Mouse (Mus musculus) regulatory T cell (primary cell): ENCODE data around the gene Krt34.

Experiments
- in situ Hi-C: fragments of 300-600 bp; cut with MboI, MseI; formaldehyde crosslinking; loops from one replicate; pipeline ENCODE4 v1.15.1; 2025; ENCODE audit warnings: high pct_unique_total_duplicates

The Krt34 gene

DNA sequence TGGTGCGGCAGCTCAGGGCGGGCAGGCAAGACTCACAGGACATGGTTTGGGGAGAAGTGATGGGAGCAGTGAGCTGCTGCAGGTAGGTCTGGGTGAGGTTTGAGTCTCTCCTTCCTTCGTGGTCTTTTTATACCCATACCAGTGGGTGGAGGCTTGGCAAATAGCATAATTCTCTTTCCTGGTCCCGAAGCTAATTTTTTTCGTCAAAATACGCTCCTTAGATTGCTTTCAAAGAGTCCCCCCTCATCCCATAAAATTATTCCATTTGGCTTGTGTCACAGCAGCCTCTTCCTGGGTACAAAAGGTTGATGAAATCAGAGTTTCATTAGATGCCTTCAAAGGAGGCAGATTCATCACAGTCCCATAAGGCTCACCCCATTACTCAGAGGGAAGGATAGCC lies at the start of gene Krt34:
TSS of gene Krt34 (minus strand) at position 101 of the 400 bp plus-strand sequence.
- in situ Hi-C loops = no loop called here

DNA sequence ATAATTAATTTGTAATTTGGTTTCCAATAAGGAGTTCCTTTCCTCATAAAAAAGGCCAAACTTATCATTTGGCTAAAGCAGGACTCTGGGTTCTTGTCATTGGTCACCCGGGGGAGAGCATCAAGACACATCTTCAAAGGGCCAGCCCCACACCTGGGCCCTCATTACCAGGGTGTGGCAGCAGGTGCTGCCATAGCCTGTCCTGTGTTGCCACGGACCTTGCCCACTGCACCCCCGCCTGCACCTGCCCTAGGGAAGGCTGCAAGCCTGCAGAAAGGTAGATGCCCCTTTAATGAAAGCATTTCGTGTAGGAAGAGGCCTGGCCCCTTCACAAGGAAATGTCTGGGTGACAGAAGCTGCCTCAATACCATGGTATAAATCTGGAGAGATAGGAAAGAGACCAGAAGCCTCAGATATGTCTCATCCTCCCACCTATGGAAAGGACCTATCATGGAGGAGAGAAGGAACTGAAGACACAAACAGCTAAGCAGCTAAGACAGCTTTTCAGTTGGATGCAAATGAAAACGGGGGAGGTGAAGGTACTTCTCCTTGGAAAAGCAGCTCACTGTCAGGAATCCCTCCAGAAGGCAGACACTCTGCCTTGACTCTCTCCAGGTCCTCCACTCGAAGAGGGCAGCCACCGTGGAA lies 47.1 kb upstream of the Krt34 start:
- in situ Hi-C loops = no loop called here

DNA sequence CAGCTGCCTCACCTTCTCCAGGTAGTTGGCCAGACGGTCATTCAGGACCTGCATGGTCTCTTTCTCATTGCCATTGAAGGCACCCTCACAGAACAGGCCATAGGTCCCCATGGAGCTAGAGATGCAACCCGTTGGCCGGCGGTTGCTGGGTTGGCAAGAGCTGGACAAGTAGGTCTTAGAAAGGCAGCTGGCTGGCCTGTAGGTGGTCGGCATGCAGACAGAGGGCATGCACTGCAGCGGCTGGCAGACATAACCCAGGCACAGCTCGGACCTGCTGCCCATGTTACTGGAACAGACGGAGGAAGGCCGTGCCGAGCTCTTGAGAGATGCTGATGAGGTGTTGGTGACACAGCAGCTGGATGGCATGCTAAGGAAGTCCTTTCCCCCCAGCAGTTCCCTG lies 46.5 kb upstream of the Krt34 start, which contains the start of gene Krt32:
TSS of gene Krt32 (minus strand) at position 366 of the 400 bp plus-strand sequence.
- in situ Hi-C loops = no loop called here

DNA sequence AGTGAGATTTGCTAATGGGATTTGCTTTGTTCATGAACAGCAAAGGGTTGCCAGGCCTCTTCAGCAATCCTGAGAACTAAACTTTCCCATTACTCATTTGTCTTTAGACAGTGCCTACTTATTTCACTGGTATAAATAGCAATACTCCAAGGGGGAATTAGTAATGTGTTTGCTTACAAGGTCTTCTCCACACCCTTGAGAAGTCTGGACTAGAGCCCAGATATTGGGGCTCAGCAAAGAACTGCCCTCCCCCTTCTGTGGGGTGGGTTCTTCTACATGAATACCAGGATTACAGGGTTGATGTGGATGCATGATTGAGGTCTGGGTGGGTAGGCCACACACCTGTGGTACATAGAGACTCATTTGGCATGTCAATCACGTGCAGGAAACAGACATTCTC lies 32.5 kb upstream of the Krt34 start:
- in situ Hi-C loops = no loop called here

DNA sequence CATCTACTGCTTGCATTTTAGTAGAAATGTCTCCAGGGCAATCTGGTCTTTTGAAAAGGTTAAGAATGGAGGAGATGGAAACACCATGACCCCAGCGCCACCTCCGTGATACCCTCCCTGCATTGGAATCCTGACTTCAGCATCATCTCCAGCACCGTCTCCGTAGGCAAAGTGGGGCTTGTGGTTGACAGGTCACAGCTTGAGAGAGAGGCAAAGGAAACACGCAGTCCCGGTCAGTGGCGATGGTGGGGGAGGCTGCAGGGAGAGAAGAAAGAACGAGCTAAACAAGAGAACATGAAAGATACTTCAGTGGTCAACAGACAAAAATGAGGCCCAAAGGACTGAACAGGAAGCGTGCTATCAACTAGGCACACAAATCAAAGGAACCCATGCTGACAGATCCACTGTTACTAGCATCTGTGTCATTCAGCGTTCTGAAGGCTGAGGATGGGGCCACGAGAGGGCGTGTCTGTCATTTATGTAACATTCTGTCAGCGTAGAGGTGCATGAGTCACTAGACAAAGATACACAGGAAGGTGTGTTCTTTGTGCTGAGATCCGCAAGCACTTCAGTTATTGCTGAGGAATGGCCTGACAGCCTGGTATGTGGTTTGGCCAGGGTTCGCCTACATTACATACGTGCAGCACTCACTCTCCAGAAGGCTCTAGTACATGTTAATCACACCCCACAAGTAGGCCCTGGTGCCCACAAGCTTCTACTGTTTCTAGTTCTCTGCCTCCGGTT lies 26.1 kb upstream of the Krt34 start:
- in situ Hi-C loops = no loop called here

DNA sequence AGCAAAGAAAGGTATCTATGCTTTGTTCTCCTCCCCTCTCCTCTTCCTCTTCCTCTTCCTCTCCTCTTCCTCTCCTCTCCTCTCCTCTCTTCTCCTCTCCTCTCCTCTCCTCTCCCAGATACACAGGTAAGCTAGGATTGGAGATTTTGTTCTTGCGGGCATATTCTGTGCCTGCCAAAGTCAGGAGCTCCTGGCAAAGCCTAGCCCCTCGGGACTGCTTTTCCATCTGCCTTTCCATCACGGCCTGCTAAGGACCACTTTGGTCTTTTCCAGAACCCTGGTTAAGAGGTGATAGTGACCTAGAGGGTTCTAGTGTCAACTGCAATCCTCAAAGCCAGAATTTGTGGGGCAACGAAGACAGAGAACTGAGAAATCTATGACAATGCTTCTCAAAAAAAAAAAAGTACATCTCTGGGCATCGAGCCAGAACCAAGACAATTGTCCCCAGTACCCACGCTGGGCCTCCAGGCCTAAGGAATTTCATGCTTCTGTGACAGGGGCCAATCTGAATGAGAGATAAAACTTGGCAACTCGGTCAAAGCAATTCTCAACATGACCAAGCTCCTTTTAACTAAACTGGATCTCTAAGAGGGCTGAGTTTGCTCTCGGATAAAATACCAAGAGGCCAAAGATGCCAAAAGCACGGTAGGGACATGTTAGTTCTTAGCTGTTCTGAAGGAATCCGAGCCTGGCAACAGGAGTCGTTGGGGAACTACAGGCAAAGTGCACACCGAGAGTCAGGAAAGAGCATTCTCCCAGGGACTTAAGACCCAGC lies 25.1 kb upstream of the Krt34 start:
- in situ Hi-C loops = no loop called here

DNA sequence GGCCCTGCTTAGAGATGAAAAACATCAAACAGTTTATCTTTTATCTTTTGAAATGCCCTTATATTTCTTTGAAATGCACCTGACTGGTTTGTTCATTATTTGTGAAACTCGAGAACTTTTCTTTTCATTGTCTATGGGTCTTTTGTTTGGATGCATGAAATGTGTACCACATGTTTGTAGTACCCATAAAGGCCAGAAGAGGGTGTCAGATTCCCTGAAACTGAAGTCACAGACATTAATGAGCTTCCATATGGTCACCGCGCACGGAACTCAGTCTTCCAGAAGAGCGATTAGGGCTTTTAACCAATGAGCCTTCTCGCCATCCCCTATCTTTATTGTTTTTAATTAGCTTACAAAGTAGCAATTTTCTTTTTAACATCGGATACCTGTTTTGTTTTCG lies 17.5 kb upstream of the Krt34 start:
- in situ Hi-C loops = no loop called here

DNA sequence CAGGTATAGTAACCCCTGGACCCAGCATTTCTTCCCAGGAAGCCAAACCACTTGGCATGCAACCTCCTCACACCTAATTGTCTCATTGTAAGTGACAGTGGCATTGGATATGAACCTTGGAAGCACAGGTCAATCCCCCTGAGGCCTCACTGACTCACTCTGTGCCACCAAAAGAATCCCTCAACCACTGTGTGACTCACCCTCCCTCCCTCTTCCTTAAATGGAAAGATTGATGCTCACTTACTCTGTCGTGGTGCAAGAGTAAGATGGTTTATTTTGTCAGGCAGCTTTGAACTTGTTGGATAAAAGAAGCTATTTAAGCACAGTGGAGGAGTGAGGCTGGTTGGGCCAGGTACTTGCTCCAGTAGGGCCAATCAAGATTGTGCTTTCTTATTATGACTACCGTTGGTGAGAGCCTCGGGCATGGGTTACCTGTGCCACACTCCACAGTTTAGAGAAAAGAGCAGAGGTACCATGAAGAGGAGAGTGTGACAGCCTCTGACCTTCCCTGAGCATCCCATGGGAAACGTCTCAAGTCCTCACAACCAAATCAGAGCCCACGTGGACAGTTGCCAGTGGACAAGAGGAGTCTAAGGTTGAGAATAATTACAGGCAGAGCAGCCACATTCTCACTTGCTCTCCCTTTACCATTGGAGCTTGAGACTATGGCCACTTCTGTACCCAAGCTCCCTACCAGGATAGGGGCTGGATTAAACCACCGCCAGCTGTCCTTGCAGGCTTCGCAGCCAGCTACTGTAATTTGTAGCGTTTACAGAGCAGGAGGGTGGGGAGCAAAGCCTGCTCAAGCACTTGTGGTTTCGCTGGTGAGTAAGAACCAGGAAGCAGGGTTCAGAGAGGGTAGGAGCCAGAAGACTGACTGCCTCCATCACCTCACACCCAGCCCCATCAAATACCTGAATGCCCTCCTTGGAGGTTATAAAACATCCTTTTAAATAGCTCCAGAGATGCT lies 14.6 kb upstream of the Krt34 start:
- in situ Hi-C loops = no loop called here

DNA sequence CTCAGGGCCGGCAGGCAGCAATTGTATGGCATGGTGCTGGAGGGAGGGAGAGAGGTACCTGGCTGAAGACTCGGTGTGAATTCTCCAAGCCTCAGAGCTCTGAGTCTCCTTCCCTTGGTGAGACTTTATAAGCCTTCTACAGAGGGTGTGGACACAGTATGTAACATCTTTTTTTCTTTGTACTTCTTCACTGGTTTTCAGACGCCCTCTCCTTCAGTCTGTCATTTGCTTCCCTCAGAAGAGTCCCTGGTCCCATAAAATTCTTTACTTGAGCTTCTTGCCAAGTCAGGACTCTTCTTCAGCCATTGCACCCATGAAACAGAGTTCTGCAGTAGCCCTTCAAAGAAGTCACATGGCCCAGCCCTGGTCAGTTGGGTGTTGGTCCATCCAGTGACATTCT lies 9.1 kb upstream of the Krt34 start, which contains the start of gene Krt31:
TSS of gene Krt31 (minus strand) at position 101 of the 400 bp plus-strand sequence.
- in situ Hi-C loops = loop anchor here (5.0 kb wide), 1 partner anchor 33 kb away; the partner anchor contains the start of gene Krt33a

DNA sequence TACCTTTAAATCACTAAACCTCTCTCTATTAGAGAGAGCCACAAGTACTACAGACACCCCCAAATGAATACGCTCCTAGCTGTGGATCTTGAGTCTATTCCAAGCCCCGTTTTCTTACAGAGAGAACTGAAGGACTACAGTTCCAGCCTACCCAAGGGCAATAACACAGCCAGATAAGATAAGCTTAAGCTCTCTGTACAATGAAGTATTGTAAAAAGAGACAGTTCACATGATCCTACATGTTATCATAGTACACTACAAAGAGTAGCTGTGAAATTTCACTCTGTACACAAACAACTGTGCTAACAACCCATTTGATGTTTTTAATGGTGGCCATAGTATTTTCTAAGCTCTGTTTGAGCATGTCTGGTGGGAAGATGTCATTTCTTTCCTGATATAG lies 5.8 kb upstream of the Krt34 start:
- in situ Hi-C loops = no loop called here

DNA sequence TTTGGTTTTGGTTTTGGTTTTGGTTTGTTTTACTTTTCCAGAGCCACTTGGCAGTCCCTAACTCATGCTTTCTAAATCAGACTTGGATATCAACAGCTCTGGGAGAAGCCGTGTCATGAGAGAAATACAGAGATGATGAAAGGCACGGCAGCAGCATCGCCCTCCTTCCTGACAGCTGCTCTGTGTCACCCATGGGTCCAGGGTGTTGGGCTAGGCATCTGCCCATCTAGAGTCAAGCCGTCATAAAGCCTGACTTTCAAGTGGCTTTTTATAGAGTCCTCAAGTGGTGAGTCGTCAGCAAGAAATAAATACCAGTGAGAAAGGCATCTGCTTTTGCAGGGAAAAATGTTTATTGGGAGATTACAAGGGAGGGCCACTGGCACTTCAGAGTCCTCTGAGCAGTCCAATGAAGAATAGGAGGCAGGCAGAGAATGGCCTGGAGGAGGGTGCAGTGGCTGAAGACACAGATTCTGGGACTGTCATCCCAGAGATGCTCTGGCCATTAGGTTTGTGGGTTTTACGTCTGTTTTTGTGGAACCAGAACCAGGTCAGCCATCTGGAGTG lies 5.0 kb upstream of the Krt34 start:
- in situ Hi-C loops = no loop called here

DNA sequence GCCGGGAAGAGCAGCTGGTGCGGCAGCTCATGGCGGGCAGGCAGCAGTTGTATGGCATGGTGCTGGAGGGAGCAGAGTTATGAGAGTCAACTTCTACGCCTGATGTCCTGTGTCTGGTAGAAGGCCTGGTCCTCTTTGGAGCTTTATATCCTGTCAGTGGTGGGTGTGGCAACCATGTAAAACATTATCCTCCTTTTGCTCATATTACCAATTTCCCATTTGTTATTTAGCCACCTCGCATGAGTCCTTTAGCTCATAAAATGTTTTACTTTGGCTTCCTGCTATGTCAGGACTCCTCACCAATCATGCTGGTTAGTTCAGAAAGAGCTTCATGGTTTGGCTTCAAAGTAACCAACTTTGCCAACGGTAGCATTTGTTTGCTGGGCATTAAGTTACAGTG lies 11.6 kb downstream of the Krt34 start, which contains the start of gene Krt33b:
TSS of gene Krt33b (minus strand) at position 101 of the 400 bp plus-strand sequence.
- in situ Hi-C loops = no loop called here

DNA sequence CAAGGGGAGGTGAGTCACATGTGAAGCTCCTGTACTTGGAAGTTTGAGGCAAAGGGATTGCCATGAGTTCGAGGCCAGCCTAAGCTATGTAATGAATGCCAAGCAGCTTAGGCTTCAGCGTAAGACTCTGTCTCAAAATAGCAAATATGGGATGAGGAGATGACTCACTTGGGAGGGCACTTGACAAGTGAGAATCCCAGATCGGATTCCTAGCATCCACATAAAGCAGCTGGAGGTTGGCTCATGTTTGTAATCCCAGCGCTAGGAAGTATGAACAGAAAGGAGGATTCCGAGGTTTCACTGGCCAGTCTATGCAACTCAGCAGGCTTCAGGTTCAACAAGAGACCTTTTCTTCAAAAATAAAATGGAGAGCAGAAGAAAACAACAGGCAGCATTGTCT lies 19.9 kb downstream of the Krt34 start:
- in situ Hi-C loops = no loop called here

DNA sequence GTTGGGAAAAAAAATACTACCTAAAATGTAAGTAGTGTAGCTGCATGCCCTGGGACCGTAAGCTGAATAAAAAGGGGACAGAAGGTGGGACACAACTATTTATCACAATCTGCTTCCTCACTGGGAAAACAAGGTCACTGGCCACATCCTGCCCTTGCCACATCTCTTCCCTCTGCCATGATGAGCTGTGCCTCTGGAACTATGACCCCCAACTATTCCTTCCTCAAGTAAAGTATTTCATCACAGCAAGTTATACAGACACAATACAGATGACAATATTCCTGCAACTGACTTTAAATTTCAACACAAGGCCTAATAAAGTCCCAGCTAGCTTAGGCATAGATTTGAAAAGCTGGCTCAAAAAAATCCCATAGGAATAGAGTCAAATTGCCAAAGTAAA lies 21.9 kb downstream of the Krt34 start:
- in situ Hi-C loops = loop anchor here (5.0 kb wide), 1 partner anchor 33 kb away; the partner anchor contains the start of gene Krt31

DNA sequence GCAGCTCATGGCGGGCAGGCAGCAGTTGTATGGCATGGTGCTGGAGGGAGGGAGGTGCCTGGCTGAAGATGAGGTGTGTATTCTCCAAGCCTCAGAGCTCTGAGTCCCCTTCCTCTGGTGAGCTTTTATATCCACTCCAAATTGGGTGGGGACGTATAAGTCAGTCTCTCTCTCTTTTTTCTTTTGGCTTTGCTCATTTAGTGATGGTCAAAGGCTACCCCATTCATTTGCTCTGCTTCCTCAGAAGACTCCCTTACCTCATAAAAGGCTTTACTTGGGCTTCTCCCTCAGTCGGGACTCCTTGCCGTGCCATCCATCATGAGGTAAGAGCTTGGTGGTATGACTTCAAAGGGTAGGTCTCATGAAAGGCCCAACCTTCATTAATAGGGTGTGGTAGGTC lies 25.2 kb downstream of the Krt34 start, which contains the start of gene Krt33a:
TSS of gene Krt33a (minus strand) at position 101 of the 400 bp plus-strand sequence.
- in situ Hi-C loops = loop anchor here (5.0 kb wide), 1 partner anchor 36 kb away; the partner anchor contains the start of gene Krt31

DNA sequence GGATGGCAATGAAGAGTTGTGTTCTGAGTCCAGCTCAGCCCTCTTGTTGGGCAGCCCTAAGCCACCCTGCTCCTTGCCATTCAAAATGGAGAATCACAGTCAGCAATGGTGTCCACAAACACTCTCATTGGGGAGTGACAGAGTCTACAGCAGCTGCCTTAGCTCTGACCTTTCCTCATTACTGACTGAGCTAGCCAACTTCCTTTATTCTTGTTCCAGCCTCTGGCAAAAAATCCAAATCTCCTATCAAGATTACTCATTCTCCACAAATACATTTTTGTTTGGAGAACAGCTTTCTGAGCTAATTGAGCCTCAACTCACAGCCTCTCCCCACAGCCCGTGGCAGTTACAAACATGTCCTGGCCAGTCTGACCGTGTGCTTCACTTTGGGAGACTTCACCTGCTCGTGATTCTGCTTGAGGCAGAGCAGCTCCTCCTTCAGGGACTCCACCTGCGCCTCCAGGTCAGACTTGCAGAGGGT lies 27.6 kb downstream of the Krt34 start:
- in situ Hi-C loops = no loop called here

DNA sequence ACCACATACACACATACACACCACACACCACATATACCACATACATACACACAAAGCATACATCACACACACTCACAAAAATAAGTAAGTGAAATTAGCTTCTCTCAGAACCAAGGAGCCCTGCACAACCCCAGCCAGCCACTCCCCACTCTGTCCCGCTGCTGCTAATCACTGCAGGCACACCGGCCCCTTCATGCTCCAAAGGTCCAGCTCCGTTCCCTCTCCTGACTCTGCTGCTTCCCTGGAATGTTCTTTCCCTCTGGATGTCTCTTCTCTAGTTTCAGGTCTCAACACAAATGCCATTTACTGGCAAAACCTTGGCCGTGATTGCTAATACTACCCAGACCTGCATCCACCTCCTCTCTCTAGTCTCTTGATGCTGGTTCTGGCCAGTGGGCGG lies 30.7 kb downstream of the Krt34 start:
- in situ Hi-C loops = no loop called here

DNA sequence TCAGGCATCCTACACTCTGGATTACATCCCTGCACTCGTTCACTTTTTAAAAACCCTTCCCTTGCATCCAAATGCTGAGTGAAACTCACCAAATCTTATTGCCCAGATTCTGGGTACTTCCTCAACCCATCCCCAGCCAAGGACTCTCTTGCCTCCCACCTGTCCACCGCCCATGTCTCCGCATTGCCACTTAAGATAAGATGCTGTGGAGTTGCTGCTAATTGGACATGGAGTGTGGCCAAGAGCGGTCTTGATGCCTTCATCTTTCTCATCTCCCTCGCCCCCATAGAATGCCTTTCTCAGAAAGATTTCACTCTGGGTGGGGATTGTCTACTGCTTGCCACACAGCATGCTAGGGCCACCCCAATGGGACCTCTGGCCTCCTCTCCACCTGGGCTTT lies 33.0 kb downstream of the Krt34 start:
- in situ Hi-C loops = loop anchor here (10.0 kb wide), 1 partner anchor 544 kb away; no protein-coding TSS in a partner anchor

DNA sequence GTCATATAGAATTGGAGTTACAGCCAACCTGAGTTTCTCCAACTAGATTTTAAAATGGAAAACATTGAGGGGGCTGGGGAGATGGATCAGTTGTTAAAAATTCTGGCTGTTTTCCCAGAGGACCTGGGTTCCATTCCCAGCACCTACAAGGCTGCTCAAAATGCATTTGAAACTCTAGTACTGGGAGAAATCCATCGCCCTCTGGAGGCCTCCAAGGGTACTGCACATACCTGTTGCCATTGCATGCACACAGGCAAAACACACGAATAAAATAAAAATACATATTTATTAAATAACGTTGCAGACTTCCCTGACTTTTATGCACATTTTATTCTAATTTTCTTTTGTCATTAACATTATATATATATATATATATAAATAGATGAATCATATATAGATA lies 34.7 kb downstream of the Krt34 start:
- in situ Hi-C loops = loop anchor here (10.0 kb wide), 1 partner anchor 542 kb away; no protein-coding TSS in a partner anchor

DNA sequence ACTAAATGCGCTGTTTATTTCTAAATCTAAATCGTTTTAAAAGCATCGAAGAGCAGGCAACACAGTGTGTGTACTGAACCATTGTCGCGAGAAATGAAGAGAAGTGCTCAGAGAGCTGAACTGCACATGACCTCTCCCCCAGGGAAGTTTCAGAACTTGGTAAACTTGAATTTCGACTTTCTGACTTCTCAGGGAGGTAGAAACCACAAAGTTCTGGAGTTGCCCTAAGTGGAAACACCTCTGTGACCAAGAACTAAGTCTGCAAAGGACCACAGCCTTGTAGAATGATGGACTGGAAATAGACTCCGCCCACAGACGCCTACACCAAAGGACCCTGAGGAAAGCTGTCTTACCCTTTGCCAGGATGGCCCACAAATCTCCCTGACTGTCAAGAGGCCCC lies 35.4 kb downstream of the Krt34 start:
- in situ Hi-C loops = loop anchor here (10.0 kb wide), 1 partner anchor 541 kb away; no protein-coding TSS in a partner anchor
